Mouse (Mus musculus): ENCODE data around the gene Tmem252.

Tmem252 gene

GRCm38 (mm10) chr19:24673762-24674161, at the start of gene Tmem252:
Gene Tmem252 (plus strand): TSS chr19:24674008.
- DNase-seq = no peak

GRCm38 (mm10) chr19:24628049-24628448, 45.8 kb upstream of the Tmem252 start:
- no peak for DNase-seq

GRCm38 (mm10) chr19:24633008-24633407, 40.8 kb upstream of the Tmem252 start:
- no peak for DNase-seq

GRCm38 (mm10) chr19:24634602-24635001, 39.2 kb upstream of the Tmem252 start:
- peak; percentile 78 to 79 for DNase-seq

- DNase-seq = no peak
Observed at GRCm38 (mm10) chr19:24636616-24637015, 37.2 kb upstream of the Tmem252 start.

- no peak for DNase-seq
Observed at GRCm38 (mm10) chr19:24637988-24638387, 35.8 kb upstream of the Tmem252 start.

- DNase-seq = no peak
Observed at GRCm38 (mm10) chr19:24640982-24641381, 32.8 kb upstream of the Tmem252 start.

- DNase-seq = no peak
Observed at GRCm38 (mm10) chr19:24644971-24645370, 28.8 kb upstream of the Tmem252 start.

- no peak for DNase-seq
Observed at GRCm38 (mm10) chr19:24646162-24646829, 27.5 kb upstream of the Tmem252 start.

GRCm38 (mm10) chr19:24648016-24648415, 25.8 kb upstream of the Tmem252 start:
- DNase-seq = no peak

- no peak for DNase-seq
Observed at GRCm38 (mm10) chr19:24650428-24650827, 23.4 kb upstream of the Tmem252 start.

GRCm38 (mm10) chr19:24651595-24651994, 22.2 kb upstream of the Tmem252 start:
- no peak for DNase-seq

GRCm38 (mm10) chr19:24652342-24653019, 21.3 kb upstream of the Tmem252 start:
- peak in 1 of 2 experiments; percentile 4 for DNase-seq

- DNase-seq = peak in 1 of 2 experiments; percentile 4
Observed at GRCm38 (mm10) chr19:24653230-24653799, 20.5 kb upstream of the Tmem252 start.

- DNase-seq = no peak
Observed at GRCm38 (mm10) chr19:24656981-24657380, 16.8 kb upstream of the Tmem252 start.

- no peak for DNase-seq
Observed at GRCm38 (mm10) chr19:24662346-24662745, 11.5 kb upstream of the Tmem252 start.

- no peak for DNase-seq
Observed at GRCm38 (mm10) chr19:24665771-24666170, 8.0 kb upstream of the Tmem252 start.

GRCm38 (mm10) chr19:24667527-24667926, 6.3 kb upstream of the Tmem252 start:
- DNase-seq = no peak

GRCm38 (mm10) chr19:24671571-24671970, 2.2 kb upstream of the Tmem252 start:
- no peak for DNase-seq

- DNase-seq = no peak
Observed at GRCm38 (mm10) chr19:24672366-24672960, 1.3 kb upstream of the Tmem252 start.

- no peak for DNase-seq
Observed at GRCm38 (mm10) chr19:24673331-24673730, 477 bp upstream of the Tmem252 start.

- no peak for DNase-seq
Observed at GRCm38 (mm10) chr19:24676429-24676828, 2.6 kb downstream of the Tmem252 start.

GRCm38 (mm10) chr19:24677242-24677984, 3.6 kb downstream of the Tmem252 start:
- DNase-seq = no peak
